Mouse (Mus musculus): ENCODE data around the gene Sec16b.

- TF ChIP-seq CTCF (IDR thresholded peaks at IDR 0.05; ENCODE audit: low read depth): no peak
- no peak for TF ChIP-seq EP300 (IDR thresholded peaks at IDR 0.05; ENCODE audit: low read depth)
Observed at GRCm38 (mm10) chr1:157595165-157595564, 88.6 kb downstream of the Sec16b start.
